Mouse (Mus musculus): ENCODE measurements at regions not wholly inside any gene's neighbourhood (a gene's known extent, or its start where the extent isn't known, plus 50 kb on each side); places are given as distances from the start of the nearest gene placed in this dataset.

DNA sequence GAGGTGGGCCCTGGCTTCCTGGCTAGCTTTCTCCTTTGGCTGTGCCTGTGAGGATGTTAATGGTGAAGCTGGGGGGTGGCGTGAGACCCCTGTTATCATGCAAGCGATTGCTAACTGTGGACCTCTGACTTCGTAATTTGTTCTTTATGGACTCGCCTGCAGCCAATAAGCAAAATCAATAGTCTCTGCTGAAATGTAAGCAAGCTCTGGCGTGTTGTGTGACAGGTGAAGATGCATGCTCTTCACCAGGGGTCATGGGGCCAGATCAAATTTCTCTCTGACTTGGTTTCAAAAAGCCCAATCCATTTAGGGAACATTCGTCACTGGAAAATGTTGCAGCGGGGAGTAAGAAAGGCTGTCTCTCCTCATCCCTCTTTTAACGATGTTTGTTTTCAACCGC is 103.2 kb upstream of the Esrrg start:
- H3K36me3 ChIP-seq (ENCODE audit: control insufficient read depth in 1 of 2, insufficient read depth in 2 of 2, low read length in 2 of 2), result no peaks in the 10 kb centered on the region
- no peak for DNase-seq (ENCODE audit: low read depth, low spot score)

GRCm38 (mm10) chr1:187507217-187507616 is 101.4 kb upstream of the Esrrg start:
- H3K4me1 ChIP-seq (ENCODE audit: control insufficient read depth in 1 of 2, insufficient read depth in 2 of 2, low read length in 2 of 2), result no peaks in the 10 kb centered on the region
- H3K4me3 ChIP-seq (ENCODE audit: control insufficient read depth in 1 of 2, insufficient read depth in 1 of 2, low read depth in 2 of 2, low read length in 2 of 2), result no peak overlapping the region
- H3K9ac ChIP-seq (ENCODE audit: control insufficient read depth, low read depth, low read length, poor library complexity, severe bottlenecking), result no peak overlapping the region
- TF ChIP-seq ZNF384 (IDR thresholded peaks at IDR 0.05; ENCODE audit: low read depth, low read length) (no peak), NELFE (IDR thresholded peaks at IDR 0.05; ENCODE audit: low read depth, low read length) (no peak), MAZ (IDR thresholded peaks at IDR 0.05; ENCODE audit: low read depth, low read length) (no peak), POLR2AphosphoS5 (IDR thresholded peaks at IDR 0.05; ENCODE audit: borderline replicate concordance, low read depth, low read length) (no peak), ETS1 (IDR thresholded peaks at IDR 0.05; ENCODE audit: low read depth, low read length) (no peak), ZMIZ1 (IDR thresholded peaks at IDR 0.05; ENCODE audit: low read depth, low read length) (no peak), POLR2A (IDR thresholded peaks at IDR 0.05; ENCODE audit: control insufficient read depth in 1 of 2, insufficient read depth in 1 of 2, low read depth in 1 of 2, low read length in 2 of 2, poor library complexity in 1 of 2) (no peak)
- no peaks in the 10 kb centered on the region for H3K79me2 ChIP-seq (ENCODE audit: control insufficient read depth, insufficient read depth, low read length, poor library complexity)
- H3K27ac ChIP-seq (ENCODE audit: control insufficient read depth, low read depth, low read length), result no peak overlapping the region
- H3K27me3 ChIP-seq (ENCODE audit: control insufficient read depth in 1 of 2, insufficient read depth in 2 of 2, low read length in 2 of 2), result no peaks in the 10 kb centered on the region
- DNase-seq (ENCODE audit: low read depth, low spot score), result no peak
- H3K36me3 ChIP-seq (ENCODE audit: control insufficient read depth in 1 of 2, insufficient read depth in 2 of 2, low read length in 2 of 2), result no peaks in the 10 kb centered on the region
- no peaks in the 10 kb centered on the region for H3K9me3 ChIP-seq (replicated peaks; ENCODE audit: insufficient read depth, low read length)

More for the DNA sequence above, 103.2 kb upstream of the Esrrg start:
- no peak overlapping the region for H3K4me3 ChIP-seq (ENCODE audit: control insufficient read depth in 1 of 2, insufficient read depth in 1 of 2, low read depth in 2 of 2, low read length in 2 of 2)
- H3K27me3 ChIP-seq (ENCODE audit: control insufficient read depth in 1 of 2, insufficient read depth in 2 of 2, low read length in 2 of 2), result no peaks in the 10 kb centered on the region
- TF ChIP-seq TAL1 (IDR thresholded peaks at IDR 0.05; ENCODE audit: low read length) (no peak), MYC (IDR thresholded peaks at IDR 0.05; ENCODE audit: low read depth, low read length) (no peak), CHD1 (IDR thresholded peaks at IDR 0.05; ENCODE audit: low read depth, low read length) (no peak), MAFK (IDR thresholded peaks at IDR 0.05; ENCODE audit: borderline replicate concordance, low read depth, low read length) (no peak), MAZ (IDR thresholded peaks at IDR 0.05; ENCODE audit: low read depth, low read length) (no peak), JUND (IDR thresholded peaks at IDR 0.05; ENCODE audit: low read depth, low read length) (no peak), BHLHE40 (IDR thresholded peaks at IDR 0.05; ENCODE audit: borderline replicate concordance, low read depth, low read length) (no peak), MXI1 (IDR thresholded peaks at IDR 0.05; ENCODE audit: low read depth, low read length) (no peak), NRF1 (IDR thresholded peaks at IDR 0.05; ENCODE audit: insufficient read depth, low read depth, low read length, poor library complexity, severe bottlenecking) (no peak), NELFE (IDR thresholded peaks at IDR 0.05; ENCODE audit: low read depth, low read length) (no peak), ZMIZ1 (IDR thresholded peaks at IDR 0.05; ENCODE audit: low read depth, low read length) (no peak), CHD2 (IDR thresholded peaks at IDR 0.05; ENCODE audit: low read length) (no peak), E2F4 (IDR thresholded peaks at IDR 0.05; ENCODE audit: borderline replicate concordance, low read depth, low read length) (no peak), MYB (IDR thresholded peaks at IDR 0.05; ENCODE audit: low read depth, low read length) (no peak), MAX (IDR thresholded peaks at IDR 0.05; ENCODE audit: low read length) (no peak), RAD21 (IDR thresholded peaks at IDR 0.05; ENCODE audit: low read depth, low read length) (no peak), SMC3 (IDR thresholded peaks at IDR 0.05; ENCODE audit: low read depth, low read length) (no peak), POLR2A (IDR thresholded peaks at IDR 0.05; ENCODE audit: control insufficient read depth in 1 of 2, insufficient read depth in 1 of 2, low read depth in 1 of 2, low read length in 2 of 2, poor library complexity in 1 of 2) (no peak), CTCF (IDR thresholded peaks at IDR 0.05 in 2 of 3, conservative IDR thresholded peaks at IDR 0.05 in 1 of 3; ENCODE audit: control insufficient read depth in 1 of 3, insufficient read depth in 1 of 3, low read depth in 2 of 3, low read length in 3 of 3, poor library complexity in 1 of 3, severe bottlenecking in 1 of 3) (no peak), RCOR1 (IDR thresholded peaks at IDR 0.05; ENCODE audit: low read depth, low read length) (no peak)
- H3K79me2 ChIP-seq (ENCODE audit: control insufficient read depth, insufficient read depth, low read length, poor library complexity), result no peaks in the 10 kb centered on the region
- no peak overlapping the region for H3K9ac ChIP-seq (ENCODE audit: control insufficient read depth, low read depth, low read length, poor library complexity, severe bottlenecking)
- no peaks in the 10 kb centered on the region for H3K4me1 ChIP-seq (ENCODE audit: control insufficient read depth in 1 of 2, insufficient read depth in 2 of 2, low read length in 2 of 2)
- H3K27ac ChIP-seq (ENCODE audit: control insufficient read depth, low read depth, low read length), result no peak overlapping the region
- H3K9me3 ChIP-seq (replicated peaks; ENCODE audit: insufficient read depth, low read length), result no peaks in the 10 kb centered on the region
